Mouse (Mus musculus) C2C12 (cell line): Measurements from ENCODE around the gene H2-Q2.
"Not testable (repeated sequence)": the region's sequence is repeated elsewhere in the genome, so short reads cannot be mapped to it uniquely, and the experiment has no call there.

ENCODE experiments used
- CEBPB ChIP-seq: IDR thresholded peaks from one replicate; pipeline ENCODE4 v1.6.1; 2011; ENCODE audit warnings: low read depth, mild to moderate bottlenecking, control low read depth, moderate library complexity
- CTCF ChIP-seq: IDR thresholded peaks from one replicate; pipeline ENCODE4 v1.5.1; 2011; ENCODE audit not compliant: control insufficient read depth, insufficient read depth, insufficient read length
- FOSL1 ChIP-seq: IDR thresholded peaks from one replicate; pipeline ENCODE4 v1.8.0; 2011; ENCODE audit warnings: mild to moderate bottlenecking, low read length; ENCODE audit not compliant: poor library complexity, insufficient read depth, severe bottlenecking
- MYOD1 ChIP-seq: IDR thresholded peaks from one replicate; pipeline ENCODE4 v1.6.1; 2011; ENCODE audit warnings: low read depth; ENCODE audit not compliant: control insufficient read depth, insufficient read length
- MYOG ChIP-seq: IDR thresholded peaks from one replicate; pipeline ENCODE4 v1.6.1; 2011; ENCODE audit not compliant: control insufficient read depth, insufficient read length; ENCODE audit errors: extremely low read depth
- USF1 ChIP-seq: IDR thresholded peaks from one replicate; pipeline ENCODE4 v1.6.1; 2011; ENCODE audit warnings: low read depth, mild to moderate bottlenecking, control low read depth, moderate library complexity

DNA sequence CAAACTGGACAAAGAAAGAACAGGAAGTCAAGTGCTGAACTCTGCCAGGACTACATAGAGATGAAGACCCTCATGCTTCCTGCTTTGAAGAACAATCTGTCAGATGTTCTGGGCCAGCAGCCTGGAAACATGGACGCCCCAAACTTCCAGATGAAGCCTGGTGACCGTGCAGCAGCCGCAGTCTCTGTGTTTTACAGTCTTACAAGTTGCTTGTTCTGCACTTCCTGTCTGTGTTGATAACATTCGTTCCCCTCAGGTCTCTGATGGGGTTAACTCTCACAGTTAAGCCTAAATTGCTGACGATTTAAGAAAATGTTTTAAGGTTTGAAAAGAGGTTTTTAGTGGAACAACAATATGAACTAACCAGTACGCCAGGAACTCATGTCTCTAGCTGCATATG lies 10.5 kb upstream of the H2-Q2 start:
- not testable (repeated sequence) for TF ChIP-seq CTCF, CEBPB, USF1, MYOG, FOSL1, MYOD1
